Mouse (Mus musculus) cerebellum, adult 9-11 months (tissue): ENCODE data around the gene Capn8.
"Not testable (repeated sequence)": the region's sequence is repeated elsewhere in the genome, so short reads cannot be mapped to it uniquely, and the experiment has no call there.

Experiments
- DNase-seq: peaks from one replicate; pipeline ENCODE4 v3.0.0; 2022

Capn8 gene

GRCm38 (mm10) chr1:182618200-182618947 lies 53.6 kb downstream of the Capn8 start:
- DNase-seq, result no peak

DNA sequence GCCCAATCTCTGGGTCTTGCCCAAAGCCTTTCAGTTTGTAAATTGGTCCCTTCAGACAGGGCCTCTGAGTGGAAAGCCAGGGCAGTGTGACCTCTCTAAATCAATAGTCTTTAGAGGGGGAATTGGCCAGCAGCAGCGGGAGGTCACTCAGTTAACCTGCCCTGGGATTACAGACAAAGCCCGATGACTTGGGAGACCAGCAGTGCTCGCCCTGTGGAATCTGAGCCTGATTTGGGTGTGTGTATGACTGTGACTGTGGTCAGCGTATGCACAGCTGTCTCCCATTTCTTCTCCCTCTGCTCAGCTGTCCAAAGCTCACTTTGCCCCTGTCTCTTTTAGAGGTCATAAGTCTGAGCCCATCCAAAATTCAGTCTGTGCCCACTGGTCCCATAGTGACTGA lies 55.7 kb downstream of the Capn8 start:
- DNase-seq, result no peak

DNA sequence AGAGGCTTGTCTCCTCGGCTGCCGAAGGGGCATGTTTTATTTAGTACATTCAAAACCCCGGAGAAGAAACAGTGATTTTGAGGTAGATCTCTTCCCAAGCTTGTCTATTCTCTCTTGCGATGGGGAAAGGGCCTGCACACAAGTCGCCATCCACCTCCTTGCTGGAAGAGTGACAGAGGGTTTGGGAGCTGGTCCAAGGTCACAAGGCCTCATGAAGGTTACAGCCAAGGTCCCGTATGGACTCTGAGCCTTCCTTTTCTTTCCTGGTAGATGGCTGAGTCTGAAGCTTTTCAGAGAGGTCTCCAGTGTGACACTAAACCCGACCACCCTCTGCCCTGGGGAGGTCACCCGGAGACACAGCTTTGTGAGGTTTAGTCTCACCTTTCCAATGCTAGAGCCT lies 56.4 kb downstream of the Capn8 start:
- DNase-seq, result no peak

DNA sequence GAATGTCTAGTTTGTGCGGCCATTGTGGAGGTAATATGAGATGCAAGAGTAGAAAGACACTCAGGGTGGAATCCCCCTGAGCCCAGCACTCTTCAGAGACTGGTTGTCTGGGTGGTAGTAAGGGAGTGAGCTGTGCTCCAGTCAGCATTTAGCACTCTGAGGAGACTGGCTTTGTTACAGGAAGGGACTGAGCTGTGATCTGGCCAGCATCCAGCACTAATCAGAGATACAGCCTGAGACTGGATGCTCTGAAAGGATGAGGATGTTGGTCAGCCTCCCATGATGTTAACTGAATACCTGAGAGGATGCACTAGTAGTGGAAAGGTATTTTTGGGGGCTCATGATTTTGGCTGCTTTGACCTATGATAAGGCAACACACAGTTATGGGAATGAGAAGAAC lies 61.4 kb downstream of the Capn8 start:
- no peak for DNase-seq

DNA sequence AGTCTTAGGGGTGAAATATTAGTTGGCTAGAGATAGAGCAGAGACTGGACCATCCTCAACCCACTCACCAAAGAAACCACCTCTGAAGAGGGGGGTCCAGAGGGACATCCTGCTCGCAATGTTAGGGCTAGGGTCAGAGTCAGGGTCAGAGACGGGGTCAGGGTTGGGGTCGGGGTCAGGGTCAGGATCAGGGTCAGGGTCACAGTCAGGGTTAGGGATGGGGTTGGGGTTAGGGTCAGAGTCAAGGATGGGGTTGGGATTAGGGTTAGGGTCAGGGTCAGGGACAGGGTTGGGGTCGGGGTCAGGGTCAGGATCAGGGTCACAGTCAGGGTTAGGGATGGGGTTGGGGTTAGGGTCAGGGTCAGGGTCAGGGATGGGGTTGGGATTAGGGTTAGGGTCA lies 64.4 kb downstream of the Capn8 start:
- no peak for DNase-seq

DNA sequence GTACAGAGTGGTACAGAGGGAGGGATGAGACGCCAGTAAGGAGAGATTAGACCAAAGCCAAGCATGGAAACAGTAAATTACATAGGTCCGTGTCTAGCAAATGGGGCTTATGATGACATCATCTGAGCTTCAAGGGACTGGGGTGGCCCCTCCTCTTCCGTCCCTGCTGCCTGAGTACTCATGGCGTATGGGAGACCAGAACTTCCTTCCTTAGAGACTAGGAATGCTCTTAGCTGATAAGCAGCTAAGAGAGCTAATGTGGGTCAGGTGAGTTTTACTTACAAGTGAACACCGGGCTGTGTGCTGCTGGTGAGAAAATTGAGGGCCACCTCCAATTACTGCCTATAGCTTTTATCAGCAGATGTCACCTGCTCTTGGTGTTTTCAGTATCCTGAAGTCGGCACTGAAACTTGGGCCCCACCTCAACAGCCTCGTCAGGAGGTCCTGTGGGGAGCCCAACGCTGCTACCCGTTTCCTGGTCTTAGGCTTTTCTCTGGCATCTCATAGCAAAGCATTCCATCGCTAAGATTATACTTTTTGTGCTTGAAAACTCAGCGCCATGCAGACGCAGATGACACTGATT lies 69.0 kb downstream of the Capn8 start:
- DNase-seq, result no peak

- no peak for DNase-seq
Measured at GRCm38 (mm10) chr1:182639016-182639415, 74.2 kb downstream of the Capn8 start.

GRCm38 (mm10) chr1:182639456-182639855 lies 74.6 kb downstream of the Capn8 start:
- DNase-seq, result no peak

- DNase-seq, result no peak
Measured at GRCm38 (mm10) chr1:182640094-182640493, 75.3 kb downstream of the Capn8 start.

DNA sequence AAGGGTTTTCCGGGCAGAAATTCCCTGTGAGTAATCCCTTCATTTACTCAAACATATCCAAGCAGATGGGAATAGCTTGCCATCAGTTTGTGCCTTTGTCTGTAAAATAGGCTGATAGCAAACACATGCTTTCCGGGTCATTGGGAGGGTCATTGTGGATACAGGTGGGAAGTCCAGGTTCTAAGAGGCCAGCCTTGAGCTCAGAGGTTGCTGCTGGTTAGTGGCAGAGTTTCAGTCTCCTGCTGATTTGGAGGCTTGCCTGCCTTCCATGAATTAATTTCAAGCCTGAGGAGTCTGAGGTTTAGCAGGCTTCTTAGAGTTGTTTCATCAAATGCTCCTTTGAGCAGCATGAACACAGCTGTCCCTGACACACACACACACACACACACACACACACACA lies 78.0 kb downstream of the Capn8 start:
- no peak for DNase-seq

- DNase-seq, result not testable (repeated sequence)
Measured at GRCm38 (mm10) chr1:182644418-182644817, 79.6 kb downstream of the Capn8 start.

DNA sequence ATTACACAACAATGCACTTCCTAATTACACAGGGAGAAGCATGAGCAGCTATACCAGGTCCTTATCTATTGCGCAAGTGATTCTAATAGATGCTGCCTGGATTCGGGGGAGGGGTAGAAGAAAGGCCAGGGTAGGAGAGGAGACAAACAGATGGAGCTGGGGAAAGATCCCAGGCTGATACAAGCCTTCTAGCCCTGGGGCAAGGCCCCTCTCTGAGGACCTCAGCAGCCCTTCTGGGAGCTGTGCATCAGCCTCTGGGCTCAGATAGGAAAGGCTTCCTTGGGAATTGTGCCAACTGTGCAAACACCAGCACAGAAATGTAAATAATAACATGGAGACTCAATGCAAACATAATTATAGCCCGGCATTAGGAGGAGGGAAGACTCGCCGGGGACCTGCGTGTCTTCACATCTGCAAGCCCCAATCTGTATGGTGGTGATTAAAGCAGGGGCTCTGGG lies 80.4 kb downstream of the Capn8 start:
- DNase-seq, result no peak

DNA sequence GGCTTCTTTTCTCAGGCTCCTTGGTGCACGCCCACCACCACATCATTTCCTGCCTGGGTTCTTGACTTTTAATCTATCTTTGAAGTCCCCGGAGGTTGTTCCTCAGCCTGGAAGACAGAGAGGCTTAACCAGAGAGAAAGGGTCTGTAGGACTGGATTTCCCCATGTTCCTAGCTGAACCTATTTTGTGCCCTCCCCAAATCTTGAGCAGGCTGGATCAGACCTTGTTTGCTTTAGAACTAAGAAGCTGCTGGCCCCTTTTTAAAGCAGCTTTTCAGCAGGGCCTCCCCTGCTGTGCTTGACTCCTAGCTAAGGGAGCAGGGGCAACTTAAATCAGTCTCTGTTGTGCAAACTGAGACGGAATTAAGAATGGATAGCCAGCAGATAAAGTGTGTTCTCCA lies 82.0 kb downstream of the Capn8 start:
- DNase-seq, result no peak

- DNase-seq, result peak; percentile 14
Measured at GRCm38 (mm10) chr1:182657760-182658159, 93.0 kb downstream of the Capn8 start.

GRCm38 (mm10) chr1:182660365-182660764 lies 95.6 kb downstream of the Capn8 start:
- no peak for DNase-seq

DNA sequence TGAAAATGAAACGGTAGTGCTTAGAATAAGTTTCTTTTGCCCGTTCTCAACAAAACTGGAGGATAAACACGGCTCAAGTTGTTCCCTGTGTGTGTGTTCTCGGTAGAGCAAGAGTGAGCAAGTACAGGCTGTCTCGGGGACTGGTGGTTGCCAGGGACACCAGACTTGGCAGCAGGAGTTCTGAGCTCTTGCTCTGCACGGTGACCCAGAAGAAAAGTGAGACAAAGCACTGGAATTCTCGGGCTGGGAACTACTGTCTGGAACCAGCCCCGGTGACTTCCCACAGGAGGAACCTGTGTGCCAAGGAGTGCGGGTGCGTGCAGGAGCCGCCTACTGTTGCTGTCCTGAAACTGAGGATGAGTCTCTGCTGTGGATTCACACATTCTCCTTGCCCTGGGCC lies 98.9 kb downstream of the Capn8 start:
- DNase-seq, result peak; percentile 7

DNA sequence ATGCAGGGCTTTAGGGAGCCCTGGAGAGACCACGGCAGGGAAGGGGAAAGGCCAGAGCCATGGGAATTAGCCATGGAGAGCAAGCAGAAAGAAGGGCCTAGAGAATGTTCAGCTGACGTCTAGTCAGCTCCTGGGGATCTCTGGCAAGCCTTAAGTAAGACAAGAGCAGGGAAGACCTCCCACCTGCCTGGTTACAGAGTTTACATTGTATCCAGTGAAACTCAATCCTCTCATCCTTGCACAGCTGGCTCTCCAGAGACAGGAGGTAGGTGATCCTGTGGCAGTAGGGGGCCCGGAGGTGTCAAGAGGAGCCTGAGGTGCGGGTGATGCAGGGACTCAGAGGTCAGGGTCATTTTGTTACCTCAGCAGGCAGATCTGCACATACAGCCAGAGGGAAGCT lies 100.0 kb downstream of the Capn8 start:
- DNase-seq, result no peak

DNA sequence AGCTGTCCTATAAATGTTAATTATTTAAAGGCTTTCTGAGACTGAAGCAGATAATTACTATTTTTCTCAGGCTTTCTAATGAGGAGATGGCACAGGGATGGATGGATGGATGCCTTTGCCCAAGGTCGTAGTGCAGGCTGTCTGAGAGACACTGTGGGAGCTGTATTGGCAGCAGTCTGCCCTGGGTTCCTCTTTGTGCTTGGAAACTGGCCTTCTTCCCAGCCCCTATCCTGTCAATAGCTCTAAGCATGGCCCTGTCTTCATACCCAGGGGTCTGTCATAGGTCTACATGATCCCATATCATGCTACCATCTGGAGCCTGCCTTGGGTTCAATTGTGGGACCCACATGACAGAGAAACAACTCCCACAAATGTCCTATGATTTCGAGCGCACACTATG lies 102.5 kb downstream of the Capn8 start:
- no peak for DNase-seq

DNA sequence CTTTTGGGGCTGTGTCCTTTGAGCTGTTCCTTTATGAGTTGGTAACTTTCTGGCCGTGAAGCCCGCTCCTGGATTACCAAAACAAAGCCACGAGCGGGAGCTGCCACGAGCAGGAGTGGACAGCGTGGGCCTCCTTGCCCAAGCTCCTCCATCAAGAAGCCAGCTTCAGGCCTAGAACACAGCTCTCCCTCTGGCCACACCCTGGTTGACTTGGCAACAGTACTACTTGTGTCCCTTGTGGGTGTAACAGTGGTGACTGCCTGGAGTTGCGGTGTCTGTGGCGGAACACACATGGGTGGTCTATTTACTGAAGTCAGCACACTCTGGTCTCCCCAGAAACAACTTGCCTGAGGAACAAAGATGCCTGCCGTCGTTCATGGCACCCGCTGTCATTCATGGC lies 104.9 kb downstream of the Capn8 start:
- no peak for DNase-seq

DNA sequence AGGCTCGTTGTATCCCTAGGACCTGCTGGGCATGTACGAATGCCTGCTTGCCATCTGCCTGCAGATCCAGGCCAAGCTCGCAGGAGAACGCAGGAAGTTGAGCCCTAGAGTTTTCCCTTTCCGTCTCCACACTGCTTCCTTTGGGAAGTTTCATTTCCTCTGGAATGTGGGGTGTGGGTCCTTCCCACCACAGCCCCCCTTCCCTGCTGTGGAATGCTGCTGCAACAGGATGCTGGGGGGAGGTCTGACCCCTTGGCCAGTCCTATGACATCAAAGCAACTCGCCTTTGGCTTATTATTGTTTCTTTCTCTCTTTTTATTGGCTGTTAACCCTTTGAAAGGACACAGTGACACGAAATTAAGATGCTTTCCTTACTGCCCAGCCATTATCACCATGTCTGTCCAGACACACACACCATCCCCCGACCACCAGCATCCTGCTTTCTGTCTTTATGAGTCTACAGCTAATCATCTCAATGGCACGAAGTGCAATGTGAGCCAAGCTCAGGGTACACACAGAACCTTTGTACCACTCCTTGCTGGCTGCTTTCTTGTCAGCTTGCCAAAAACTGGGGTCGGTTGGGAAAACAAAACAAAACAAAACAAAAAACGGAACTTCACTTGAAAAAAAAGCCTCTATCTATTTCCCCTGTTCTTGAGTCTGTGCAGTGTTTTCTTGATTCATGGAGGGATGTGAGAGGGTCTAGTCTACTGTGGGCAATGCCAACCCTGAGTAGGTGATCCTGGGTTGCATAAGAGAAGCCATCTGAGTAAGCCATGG lies 105.9 kb downstream of the Capn8 start:
- DNase-seq, result no peak

GRCm38 (mm10) chr1:182671343-182671624 lies 106.5 kb downstream of the Capn8 start:
- no peak for DNase-seq

GRCm38 (mm10) chr1:182675346-182675745 lies 110.5 kb downstream of the Capn8 start:
- DNase-seq, result no peak

DNA sequence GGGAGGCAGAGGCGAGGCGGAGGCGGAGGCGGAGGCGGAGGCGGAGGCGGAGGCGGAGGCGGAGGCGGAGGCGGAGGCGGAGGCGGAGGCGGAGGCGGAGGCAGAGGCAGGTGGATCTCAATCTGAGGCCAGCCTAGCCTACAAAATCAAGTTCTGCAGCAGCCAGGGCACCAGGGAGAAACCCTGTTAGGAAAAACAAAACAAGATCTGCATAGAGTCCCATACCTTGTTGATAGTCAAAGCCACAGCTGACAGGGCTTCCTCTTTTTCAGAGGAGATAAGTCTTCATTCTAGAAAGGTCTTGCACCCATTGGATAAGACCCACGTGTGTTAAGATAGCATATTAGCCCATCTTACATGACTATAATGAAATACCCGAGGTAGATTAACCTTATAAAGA lies 113.3 kb downstream of the Capn8 start:
- no peak for DNase-seq

DNA sequence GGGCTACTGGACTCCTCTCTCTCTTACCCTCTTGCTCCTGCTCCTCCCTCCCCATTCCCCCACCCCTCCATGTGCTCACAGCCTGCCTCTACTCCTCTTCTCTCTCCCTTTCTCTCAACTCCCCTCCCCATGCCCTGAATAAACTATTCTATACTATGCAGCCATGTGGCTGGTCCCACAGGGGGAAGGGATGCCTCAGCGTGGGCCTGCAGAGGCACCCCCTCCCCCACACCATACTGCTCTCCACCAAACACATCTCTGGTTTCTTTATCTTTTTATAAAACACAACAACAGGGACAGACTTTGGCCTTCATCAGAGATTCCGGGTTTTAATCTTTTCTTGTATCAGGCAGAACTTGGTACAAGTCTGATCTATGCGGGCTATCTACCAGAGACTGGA lies 114.4 kb downstream of the Capn8 start:
- no peak for DNase-seq
